ENCODE assay signal across 10 mouse cellular contexts in genomic region chr3:88206901-88207371, GRCm38 (mm10). TPM values are rescaled to one million over a fixed set of nuclear protein-coding genes. Genes with fewer than 3 reads are reported as not detected.
DNase-seq lines count a peak whose midpoint lies in the region; ATAC-seq lines count a peak whose summit lies in the region.
"Had no signal": no experiment of that assay in that cellular context is flagged by ENCODE, and none has a peak within 500 bp of the region (broad histone marks: within the 10 kb centered on the region; RNA-seq: fewer than 3 reads in every experiment).

No protein-coding gene starts in this region.

- peak overlapping the region; percentile 65 for H3K4me2 ChIP-seq in hindbrain, embryonic 11.5 days (replicated peaks; ENCODE audit: low read depth, low read length)
- H3K4me2 ChIP-seq in midbrain, embryonic 12.5 days (replicated peaks): peak overlapping the region; percentile 60
- H3K4me2 ChIP-seq: embryonic facial prominence, embryonic 12.5 days had no signal

- peak; percentile 27 for ATAC-seq in hindbrain, embryonic 11.5 days (ENCODE audit: low FRiP score)
- ATAC-seq in midbrain, embryonic 12.5 days (ENCODE audit: low FRiP score, low read depth): peak; percentile 12; the same call in 1 of the 2 replicates
- ATAC-seq in megakaryocyte-erythroid progenitor cell, adult 5-6 weeks (replicated peaks; ENCODE audit: low FRiP score, low TSS enrichment, poor library complexity, severe bottlenecking): no peak

- no peaks in the 10 kb centered on the region for H3K36me3 ChIP-seq in hindbrain, embryonic 11.5 days (ENCODE audit: control insufficient read depth, insufficient read depth, low read length)
- no peaks in the 10 kb centered on the region; the same call in 1 of the 2 replicates for H3K36me3 ChIP-seq in midbrain, embryonic 12.5 days
- H3K36me3 ChIP-seq: embryonic facial prominence, embryonic 12.5 days had no signal

- peak overlapping the region; percentile 55 for H3K4me3 ChIP-seq in hindbrain, embryonic 11.5 days (ENCODE audit: low read depth, low read length)
- H3K4me3 ChIP-seq in midbrain, embryonic 12.5 days: peak overlapping the region; percentile 55
- H3K4me3 ChIP-seq: embryonic facial prominence, embryonic 12.5 days had no signal

- peaks cover 68% of the 10 kb centered on the region for H3K27me3 ChIP-seq in hindbrain, embryonic 11.5 days (ENCODE audit: control insufficient read depth, insufficient read depth, low read length)
- peaks cover 99% of the 10 kb centered on the region for H3K27me3 ChIP-seq in midbrain, embryonic 12.5 days

- DNase-seq in layer of hippocampus, adult 11-12 months (ENCODE audit: low spot score): peak; percentile 71
- no peak for DNase-seq in layer of hippocampus, adult 9-10 months (ENCODE audit: low spot score)
- DNase-seq in hindbrain, embryonic 11.5 days (ENCODE audit: low spot score): peak; percentile 64
- peak; percentile 73 for DNase-seq in right cerebral cortex, postnatal 4 days
- DNase-seq in ovary, adult 18-20 months (ENCODE audit: low spot score): no peak
- DNase-seq in heart, adult 9 months (ENCODE audit: low spot score in 2 of 2): no peak
- DNase-seq: heart, postnatal 10 days had no signal

- no peaks in the 10 kb centered on the region for H3K9me3 ChIP-seq in hindbrain, embryonic 11.5 days (ENCODE audit: control insufficient read depth, low read length)
- no peaks in the 10 kb centered on the region for H3K9me3 ChIP-seq in midbrain, embryonic 12.5 days
- H3K9me3 ChIP-seq: embryonic facial prominence, embryonic 12.5 days had no signal

- H3K9ac ChIP-seq in hindbrain, embryonic 11.5 days (ENCODE audit: low read depth, low read length): peak overlapping the region; percentile 83
- peak overlapping the region; percentile 75 for H3K9ac ChIP-seq in midbrain, embryonic 12.5 days (replicated peaks)
- H3K9ac ChIP-seq: embryonic facial prominence, embryonic 12.5 days had no signal

- H3K27ac ChIP-seq in hindbrain, embryonic 11.5 days (ENCODE audit: low read depth, low read length): peak overlapping the region; percentile 97
- peak overlapping the region; percentile 96 for H3K27ac ChIP-seq in midbrain, embryonic 12.5 days (replicated peaks)

- H3K4me1 ChIP-seq in hindbrain, embryonic 11.5 days (replicated peaks; ENCODE audit: control insufficient read depth, insufficient read depth, low read length): peaks cover 11% of the 10 kb centered on the region
- H3K4me1 ChIP-seq in midbrain, embryonic 12.5 days: peaks cover 78% of the 10 kb centered on the region

- 0% methylated on average over 13 of the region's 14 CpGs for WGBS in hindbrain, embryonic 11.5 days
- WGBS in midbrain, embryonic 12.5 days: 0% methylated on average over 14 of the region's 14 CpGs

RNA-seq across cellular contexts. Expression of gene Rhbg, which starts 47.6 kb away (rescaled TPM):
- 0.13 and 0.25 TPM in 2 replicates for polyA plus RNA-seq in hindbrain, embryonic 11.5 days (2014; fragmentation: Nextera tagmentation; extraction: Ambion mirVana)
- polyA plus RNA-seq in midbrain, embryonic 12.5 days (2016; fragmentation: Nextera tagmentation; extraction: Ambion mirVana): 0.26 TPM in 1 of 2 replicates, not detected in the other
- not detected in 2 replicates for total RNA-seq in megakaryocyte-erythroid progenitor cell, adult 5-6 weeks (2014; fragmentation: Nextera tagmentation)
- not detected in 2 replicates for total RNA-seq in megakaryocyte-erythroid progenitor cell, adult 5-6 weeks (2017)
- total RNA-seq: heart, postnatal 10 days had no signal

Comparison
In these comparisons a context has a peak if more than half of its experiments do, and no peak if none do; other contexts are left out.
1. DNase-seq: peak in layer of hippocampus, adult 11-12 months (single experiment), hindbrain, embryonic 11.5 days (single experiment) and right cerebral cortex, postnatal 4 days (single experiment); none in layer of hippocampus, adult 9-10 months (single experiment), ovary, adult 18-20 months (single experiment) and heart, adult 9 months (0 of 2).